Mouse (Mus musculus): ENCODE measurements at regions not wholly inside any gene's neighbourhood (a gene's known extent, or its start where the extent isn't known, plus 50 kb on each side); places are given as distances from the start of the nearest gene placed in this dataset.

- DNase-seq: peak in 1 of 2 experiments; percentile 9
Observed at GRCm38 (mm10) chr11:18399561-18399960, 445.9 kb upstream of the Etaa1 start.

GRCm38 (mm10) chr11:18396397-18396796, 442.7 kb upstream of the Etaa1 start:
- no peak for DNase-seq

- DNase-seq: no peak
Observed at GRCm38 (mm10) chr11:18395631-18396030, 442.0 kb upstream of the Etaa1 start.

GRCm38 (mm10) chr11:18372813-18373332, 419.2 kb upstream of the Etaa1 start:
- DNase-seq: no peak

- no peak for DNase-seq
Observed at GRCm38 (mm10) chr11:18371304-18371703, 417.6 kb upstream of the Etaa1 start.

- DNase-seq: peak in 1 of 2 experiments; percentile 20
Observed at GRCm38 (mm10) chr11:18370861-18371260, 417.2 kb upstream of the Etaa1 start.

- DNase-seq: no peak
Observed at GRCm38 (mm10) chr11:18354866-18355265, 401.2 kb upstream of the Etaa1 start.

- DNase-seq: no peak
Observed at GRCm38 (mm10) chr11:18354156-18354555, 400.5 kb upstream of the Etaa1 start.

- no peak for DNase-seq
Observed at GRCm38 (mm10) chr11:18347841-18348240, 394.2 kb upstream of the Etaa1 start.

- no peak for DNase-seq
Observed at GRCm38 (mm10) chr11:18313510-18314301, 360.0 kb upstream of the Etaa1 start.

- no peak for DNase-seq
Observed at GRCm38 (mm10) chr11:18296194-18297125, 342.8 kb upstream of the Etaa1 start.

- DNase-seq: no peak
Observed at GRCm38 (mm10) chr11:18278585-18279136, 325.0 kb upstream of the Etaa1 start.

- DNase-seq: no peak
Observed at GRCm38 (mm10) chr11:18272392-18272791, 318.7 kb upstream of the Etaa1 start.

GRCm38 (mm10) chr11:18266161-18266560, 312.5 kb upstream of the Etaa1 start:
- no peak for DNase-seq

- DNase-seq: no peak
Observed at GRCm38 (mm10) chr11:18262901-18263300, 309.2 kb upstream of the Etaa1 start.

- no peak for DNase-seq
Observed at GRCm38 (mm10) chr11:18249236-18249635, 295.6 kb upstream of the Etaa1 start.

- no peak for DNase-seq
Observed at GRCm38 (mm10) chr11:18216762-18217161, 263.1 kb upstream of the Etaa1 start.

GRCm38 (mm10) chr11:18173028-18173427, 219.4 kb upstream of the Etaa1 start:
- DNase-seq: no peak

- DNase-seq: no peak
Observed at GRCm38 (mm10) chr11:18171207-18171776, 217.6 kb upstream of the Etaa1 start.

- no peak for DNase-seq
Observed at GRCm38 (mm10) chr11:18165609-18166347, 212.1 kb upstream of the Etaa1 start.

- no peak for DNase-seq
Observed at GRCm38 (mm10) chr11:18164025-18164423, 210.3 kb upstream of the Etaa1 start.
